Mouse (Mus musculus) heart, adult 8-10 months (tissue): ENCODE data around the gene Gm39653. TPM values are rescaled to one million over a fixed set of nuclear protein-coding genes. Genes with fewer than 3 reads are reported as not detected.

Experiments
- total RNA-seq, 4 experiments: library from RNA; stranded (reverse); gene quantifications; 2 replicates each; pipeline ENCODE4 v1.2.4; 2022

Gene Gm39653
- total RNA-seq, 4 experiments from 2014 or later: not detected

Other genes starting within 250 kb of the Gm39653 start
- 1 to 10 TPM; 1.9 to 2.8 (median 2.0) TPM for gene Adam23, start 170.1 kb upstream of the Gm39653 start, total RNA-seq
- not detected for gene Dytn, start 71.0 kb downstream of the Gm39653 start, total RNA-seq
- not detected for gene Mdh1b, start 114.3 kb downstream of the Gm39653 start, total RNA-seq
- 10 to 100 TPM; 25.3 to 35.4 (median 32.6) TPM for gene Fastkd2, start 114.6 kb downstream of the Gm39653 start, total RNA-seq
- not detected for gene 4933402D24Rik, start 153.3 kb downstream of the Gm39653 start, total RNA-seq